Mouse (Mus musculus): ENCODE results near the gene Zfp526.

The Zfp526 gene

DNA sequence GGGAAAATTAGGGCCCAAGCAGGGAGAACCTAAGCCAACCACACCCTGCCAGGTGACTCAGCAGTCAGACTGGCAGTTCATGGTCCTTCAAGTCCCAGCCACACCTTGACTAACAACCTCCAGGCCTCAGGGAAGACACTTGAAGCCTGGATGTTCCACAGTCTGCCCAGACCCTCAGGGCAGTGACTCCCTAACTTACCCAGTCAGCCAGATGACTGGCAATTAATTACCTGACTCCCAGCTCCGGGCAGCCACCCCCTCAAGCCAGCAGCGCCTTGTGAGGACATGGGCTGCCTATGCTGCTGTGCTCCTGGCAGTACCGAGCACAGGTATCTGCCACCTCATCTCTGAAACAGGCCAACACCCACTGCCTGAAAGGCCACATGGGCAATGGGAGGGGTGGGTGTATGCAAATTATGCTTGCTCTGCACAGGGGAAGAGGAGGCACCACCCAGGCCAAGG lies 12.0 kb upstream of the Zfp526 start:
- no peak for DNase-seq (ENCODE audit: low spot score)

DNA sequence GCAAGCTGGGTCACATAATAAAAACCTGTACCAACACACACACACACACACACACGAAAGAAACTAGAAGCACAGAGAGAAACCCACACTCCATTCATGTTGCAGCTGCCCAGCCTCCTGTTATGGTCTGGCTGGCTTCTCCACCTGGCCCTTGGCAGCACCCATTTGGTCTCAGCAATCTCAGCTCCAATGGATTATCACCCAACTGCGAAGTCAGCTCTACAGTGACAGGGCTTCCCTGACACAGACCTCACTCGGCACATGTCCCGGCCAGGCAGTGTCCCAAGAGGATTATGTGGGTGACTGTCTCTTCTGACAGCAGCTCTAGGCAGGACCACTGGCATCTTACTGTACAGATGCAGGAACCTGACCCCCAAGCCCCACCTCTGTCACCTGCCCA lies 10.7 kb upstream of the Zfp526 start:
- no peak for DNase-seq (ENCODE audit: low spot score)

DNA sequence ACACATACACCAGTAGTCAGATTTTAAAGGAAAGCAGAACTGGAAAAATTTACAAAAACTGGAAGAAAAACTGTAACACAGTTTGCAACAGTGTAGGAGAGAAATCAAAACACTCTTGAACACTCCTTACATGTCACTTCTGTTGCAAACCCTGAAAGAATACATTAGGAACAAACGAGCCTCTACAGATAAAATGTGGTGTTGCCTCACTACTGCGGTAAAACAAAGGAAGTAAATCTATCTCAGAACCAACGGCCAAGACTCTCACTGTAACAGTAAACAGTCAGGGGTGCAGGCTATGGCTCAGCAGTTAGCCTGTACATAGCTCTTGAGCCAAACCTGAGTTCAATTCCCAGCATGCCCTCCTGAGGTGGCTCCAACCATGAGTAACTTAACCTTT lies 8.1 kb upstream of the Zfp526 start:
- no peak for DNase-seq (ENCODE audit: low spot score)

DNA sequence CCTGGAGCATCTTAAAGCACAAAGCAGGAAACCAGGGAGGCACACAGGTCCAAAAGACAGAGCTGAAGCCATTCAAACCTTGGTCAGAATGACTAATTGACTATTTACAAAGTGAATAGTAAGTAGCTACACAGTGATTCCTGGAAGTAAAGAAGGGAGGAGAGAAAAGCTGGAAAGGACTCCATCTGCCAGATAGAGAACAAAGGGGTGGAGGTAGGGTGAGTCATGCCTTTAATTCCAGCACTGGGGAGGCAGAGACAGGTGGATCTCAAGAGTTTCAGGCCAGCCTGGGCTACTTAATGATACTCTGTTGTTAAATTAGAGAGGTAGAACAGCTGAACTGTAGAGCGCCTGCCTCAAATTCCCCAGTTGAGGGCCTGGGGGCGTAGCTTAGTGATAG lies 7.1 kb upstream of the Zfp526 start:
- DNase-seq (ENCODE audit: low spot score): no peak

GRCm38 (mm10) chr7:25217653-25218395 lies 3.4 kb upstream of the Zfp526 start:
- no peak for DNase-seq (ENCODE audit: low spot score)

DNA sequence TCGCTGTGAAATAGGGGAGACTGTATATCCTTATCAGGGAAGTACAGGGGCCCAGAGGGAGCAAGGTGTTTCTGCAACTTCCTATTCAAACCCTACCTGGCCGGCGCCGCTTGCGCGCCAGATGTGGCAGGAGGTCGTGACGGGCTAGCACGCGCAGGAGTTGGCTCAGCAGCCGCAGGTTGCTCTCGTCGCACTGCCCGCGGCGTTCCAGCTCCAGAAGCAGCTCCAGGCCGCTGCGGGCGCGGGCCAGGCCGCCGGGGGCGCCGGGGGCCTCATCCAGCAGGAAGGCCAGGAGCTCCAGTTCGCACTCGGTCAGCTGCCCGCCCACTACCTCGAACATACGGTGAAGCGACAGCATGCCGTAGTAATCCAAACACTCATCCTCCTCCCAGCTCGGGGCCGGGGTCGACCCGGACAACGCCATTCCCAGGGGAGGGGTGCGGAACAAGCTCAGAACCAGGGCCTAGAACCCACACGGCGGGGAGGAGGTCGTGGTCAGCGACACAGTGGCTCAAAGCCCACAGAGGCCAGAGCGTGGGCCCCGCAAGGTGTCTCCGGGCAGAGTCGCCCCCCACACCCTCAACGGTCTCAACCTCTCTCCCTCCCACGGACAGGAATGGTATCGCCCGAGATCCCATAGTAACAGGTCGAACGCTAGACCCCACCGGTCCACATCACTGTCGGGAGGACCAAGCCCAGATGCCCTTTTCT lies 2.4 kb upstream of the Zfp526 start:
- no peak for DNase-seq (ENCODE audit: low spot score)

GRCm38 (mm10) chr7:25219416-25219750 lies 1.8 kb upstream of the Zfp526 start:
- no peak for DNase-seq (ENCODE audit: low spot score)

DNA sequence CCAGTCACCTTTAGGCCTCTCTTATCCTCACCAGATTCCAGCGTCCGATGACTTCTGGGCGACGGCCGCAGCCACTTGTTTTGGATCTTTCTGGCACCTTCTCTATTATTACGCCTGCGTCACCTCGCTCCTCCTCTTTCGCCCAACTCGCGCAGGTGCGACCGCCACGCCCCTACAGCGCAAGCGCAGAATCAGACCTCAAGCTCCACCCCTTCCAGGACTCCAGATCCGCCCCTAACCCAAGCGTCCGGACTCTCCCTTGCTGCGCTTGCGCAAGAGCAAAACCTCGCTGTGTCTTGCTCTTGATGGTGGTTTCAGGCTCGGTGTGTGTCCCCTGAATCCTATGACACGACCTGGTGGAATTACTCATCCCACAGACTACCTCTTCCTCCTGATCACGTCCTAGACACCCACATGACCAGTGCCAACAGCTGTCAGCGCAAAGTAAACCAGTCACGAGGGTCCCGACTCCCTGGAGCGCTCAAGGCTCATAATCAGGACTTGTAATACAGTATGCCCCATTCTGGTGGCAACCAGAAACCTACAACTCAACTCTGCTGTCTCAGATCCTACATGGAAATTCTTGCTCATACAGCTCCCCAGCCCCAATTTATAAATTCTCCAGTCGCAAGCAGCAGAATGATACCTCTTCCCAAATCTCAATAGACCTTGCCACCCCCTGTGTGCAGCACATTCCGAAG lies 1.3 kb upstream of the Zfp526 start:
- peak; percentile 96 for DNase-seq (ENCODE audit: low spot score)

DNA sequence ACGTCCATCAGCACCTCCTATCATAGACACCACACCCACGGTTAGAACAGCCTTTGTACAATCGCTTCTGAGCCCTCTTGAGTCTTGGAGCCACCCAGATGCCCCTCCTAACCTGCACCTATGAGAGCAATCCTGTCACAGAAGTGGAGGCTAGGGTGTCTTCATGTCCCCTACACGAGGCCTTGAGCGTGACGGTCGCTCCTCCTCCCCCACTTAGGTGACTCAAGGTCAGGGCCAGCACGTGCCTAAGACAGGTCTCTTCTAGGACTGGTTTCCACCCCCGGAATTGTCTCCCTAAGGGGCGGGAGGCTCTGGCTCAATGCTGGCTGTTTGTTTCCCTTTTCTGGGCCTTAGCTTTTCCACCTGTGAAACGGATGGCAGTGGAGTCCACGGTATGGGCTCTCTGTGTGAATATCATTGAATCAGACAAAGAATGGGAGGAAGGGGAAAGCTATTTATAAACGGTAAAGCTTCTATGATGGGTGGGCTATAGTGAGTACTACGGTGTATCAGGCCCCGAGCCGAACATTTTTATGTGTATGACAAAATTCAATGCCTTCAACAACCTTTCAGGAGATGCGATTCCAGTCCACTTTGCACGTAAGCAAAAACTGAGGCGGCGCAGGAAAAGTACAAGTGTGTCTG lies 646 bp upstream of the Zfp526 start, which contains the start of gene Dedd2:
Gene Dedd2 (minus strand): TSS at position 159 of the 645 bp plus-strand sequence.
- DNase-seq (ENCODE audit: low spot score): no peak

DNA sequence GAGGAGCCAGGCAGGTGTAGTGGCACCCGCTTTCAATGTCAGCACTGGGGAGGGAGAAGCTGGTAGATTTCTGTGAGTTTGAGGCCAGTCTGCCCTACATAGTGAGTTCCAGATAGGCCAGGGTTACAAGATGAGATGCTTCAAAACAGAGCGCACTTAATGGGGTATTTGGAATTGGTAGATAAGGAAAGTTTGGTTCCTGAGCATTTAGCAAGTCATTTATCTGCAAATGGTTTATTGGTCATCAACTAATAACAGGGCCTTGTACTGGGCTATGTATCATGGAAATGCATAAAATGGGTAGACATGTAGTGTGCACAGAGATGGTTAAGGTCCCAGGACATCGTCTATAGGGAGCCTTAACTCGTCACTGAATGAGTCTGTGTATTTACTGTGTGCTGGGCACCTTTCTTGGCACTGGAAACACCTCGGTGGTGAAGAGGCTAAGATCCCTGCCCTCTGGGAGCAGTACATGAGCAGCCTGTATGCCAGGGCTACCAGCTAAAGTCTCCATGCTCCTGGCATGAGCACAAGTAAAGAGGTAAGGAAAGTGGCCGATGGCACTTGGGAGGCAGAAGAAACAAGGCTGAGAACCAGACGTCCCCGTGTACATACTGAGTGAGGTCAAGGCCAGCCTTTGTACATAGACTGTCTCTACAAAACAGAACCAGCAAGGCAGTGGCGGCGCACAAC lies 1.2 kb downstream of the Zfp526 start:
- no peak for DNase-seq (ENCODE audit: low spot score)

GRCm38 (mm10) chr7:25227523-25228300 lies 6.5 kb downstream of the Zfp526 start:
- DNase-seq (ENCODE audit: low spot score): no peak

- no peak for DNase-seq (ENCODE audit: low spot score)
Observed at GRCm38 (mm10) chr7:25230690-25231285, 9.6 kb downstream of the Zfp526 start.

- no peak for DNase-seq (ENCODE audit: low spot score)
Observed at GRCm38 (mm10) chr7:25232101-25232648, 10.9 kb downstream of the Zfp526 start.

GRCm38 (mm10) chr7:25233061-25233460 lies 11.8 kb downstream of the Zfp526 start:
- DNase-seq (ENCODE audit: low spot score): no peak

GRCm38 (mm10) chr7:25235526-25235925 lies 14.3 kb downstream of the Zfp526 start:
- no peak for DNase-seq (ENCODE audit: low spot score)

GRCm38 (mm10) chr7:25237249-25238014 lies 16.2 kb downstream of the Zfp526 start, which contains the start of gene Gsk3a:
Gene Gsk3a (minus strand): TSS chr7:25237851.
- DNase-seq (ENCODE audit: low spot score): peak; percentile 98

GRCm38 (mm10) chr7:25238015-25238706 lies 16.9 kb downstream of the Zfp526 start:
- DNase-seq (ENCODE audit: low spot score): peak; percentile 97

- peak; percentile 89 for DNase-seq (ENCODE audit: low spot score)
Observed at GRCm38 (mm10) chr7:25238829-25239623, 17.8 kb downstream of the Zfp526 start.

Measured in layer of hippocampus, adult 11-12 months (tissue).